Mouse (Mus musculus): ENCODE measurements around the gene Igsf3. TPM values are rescaled to one million over a fixed set of nuclear protein-coding genes. Genes with fewer than 3 reads are reported as not detected.

Igsf3 gene
- total RNA-seq, 2 experiments from 2014 or later: 18.0 to 18.5 TPM

DNA sequence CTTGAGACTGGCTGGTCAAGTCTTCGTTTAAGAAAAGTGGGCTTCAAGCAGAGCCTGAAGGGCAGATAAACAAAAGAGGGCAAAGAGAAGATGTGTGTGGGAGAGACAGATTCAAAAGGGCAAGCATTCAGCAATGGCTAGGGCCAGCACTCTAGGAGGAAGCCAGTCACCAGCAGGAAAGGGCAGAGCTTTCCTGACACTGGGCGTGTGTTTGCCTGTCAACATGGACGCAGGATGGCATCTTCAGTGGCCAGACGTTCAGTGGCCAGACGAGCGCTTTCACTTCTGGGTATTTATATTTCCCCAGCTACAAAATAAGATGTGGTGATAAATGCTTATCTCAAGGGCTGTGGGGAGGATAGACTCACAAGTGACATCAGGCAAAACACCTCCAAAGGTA is 123.0 kb downstream of the Igsf3 start:
- DNase-seq (ENCODE audit: low spot score in 2 of 2): no peak

DNA sequence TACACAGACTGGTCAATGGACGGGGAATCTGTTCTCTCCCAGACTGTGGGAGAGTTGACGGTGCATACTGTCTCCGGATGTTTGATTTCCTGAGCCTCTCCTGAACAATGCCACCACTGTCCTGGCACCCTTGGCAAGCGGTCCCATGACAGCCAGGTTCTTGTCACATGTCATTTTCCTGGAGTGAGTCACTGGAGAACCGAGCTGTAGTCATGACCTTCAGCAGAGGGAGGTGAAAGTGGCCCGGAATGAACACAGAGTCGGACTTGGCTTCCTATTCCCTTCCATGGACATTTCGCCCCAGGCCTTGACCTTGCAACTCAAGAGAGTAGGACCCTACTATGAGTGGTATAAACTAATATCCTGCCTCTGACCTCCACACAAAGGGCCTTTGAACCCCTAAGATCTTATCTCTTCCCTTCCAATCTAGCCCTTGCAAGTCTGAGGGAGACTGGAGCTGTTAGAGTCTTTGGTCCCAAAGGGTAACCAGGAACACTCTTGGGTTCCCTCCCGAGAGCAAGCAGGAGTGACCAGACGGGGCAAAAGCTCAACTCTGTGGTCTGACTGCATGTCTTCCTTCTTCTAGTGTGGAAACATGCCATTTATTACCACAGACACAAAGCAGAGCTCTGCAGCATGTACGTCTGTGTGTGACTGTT is 123.6 kb downstream of the Igsf3 start:
- no peak for DNase-seq (ENCODE audit: low spot score in 2 of 2)

DNA sequence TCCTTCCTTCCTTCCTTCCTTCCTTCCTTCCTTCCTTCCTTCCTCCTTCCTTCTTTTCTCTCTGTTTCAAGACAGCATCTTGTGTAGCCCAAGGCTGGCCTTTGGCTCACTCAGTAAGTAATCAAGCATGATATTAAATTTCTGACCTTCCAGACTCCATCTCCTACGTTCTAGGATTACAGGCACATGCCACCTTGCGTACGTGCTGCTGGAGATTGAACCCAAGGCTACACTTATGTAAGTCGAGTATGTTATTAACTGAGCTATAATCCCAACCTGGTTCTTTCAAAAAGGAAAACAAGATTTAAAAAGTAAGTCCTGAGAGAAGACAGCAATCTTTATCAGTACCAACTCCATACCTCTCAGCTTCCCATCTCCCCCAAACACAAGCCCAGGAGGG is 124.7 kb downstream of the Igsf3 start:
- DNase-seq (ENCODE audit: low spot score in 2 of 2): no peak

DNA sequence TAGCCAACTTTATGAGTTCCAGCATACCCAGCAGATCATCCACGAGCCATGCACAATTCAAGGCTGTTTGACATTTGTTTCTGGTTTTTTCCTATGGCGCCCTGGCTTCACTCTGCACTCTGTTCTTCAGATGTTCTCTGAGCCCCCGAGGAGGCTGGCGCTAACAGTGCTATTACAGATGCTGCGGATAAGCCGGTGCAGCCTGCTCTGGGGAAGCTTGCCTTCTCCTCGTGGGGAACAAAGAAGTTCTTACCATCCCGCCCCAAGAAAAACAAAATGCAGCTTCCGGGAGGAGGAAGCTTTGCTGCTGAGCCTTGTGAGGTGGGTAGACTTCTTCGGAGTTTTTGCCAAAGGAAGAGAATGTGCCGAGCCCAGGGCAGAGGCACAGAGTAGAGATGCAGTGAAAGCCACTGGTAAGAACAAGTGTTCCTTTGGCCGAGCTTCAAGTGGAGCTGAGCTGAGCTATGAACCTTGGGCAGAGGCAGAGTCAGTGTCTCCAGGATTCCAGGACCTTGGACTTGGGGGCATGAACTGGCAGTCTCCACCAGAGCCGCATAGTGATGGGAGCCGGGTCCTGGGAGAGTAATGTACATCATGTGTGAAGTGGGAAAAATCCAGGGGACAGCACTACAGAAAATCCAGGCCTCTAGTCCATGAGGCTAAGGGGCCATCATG is 125.3 kb downstream of the Igsf3 start:
- no peak for DNase-seq (ENCODE audit: low spot score in 2 of 2)

DNA sequence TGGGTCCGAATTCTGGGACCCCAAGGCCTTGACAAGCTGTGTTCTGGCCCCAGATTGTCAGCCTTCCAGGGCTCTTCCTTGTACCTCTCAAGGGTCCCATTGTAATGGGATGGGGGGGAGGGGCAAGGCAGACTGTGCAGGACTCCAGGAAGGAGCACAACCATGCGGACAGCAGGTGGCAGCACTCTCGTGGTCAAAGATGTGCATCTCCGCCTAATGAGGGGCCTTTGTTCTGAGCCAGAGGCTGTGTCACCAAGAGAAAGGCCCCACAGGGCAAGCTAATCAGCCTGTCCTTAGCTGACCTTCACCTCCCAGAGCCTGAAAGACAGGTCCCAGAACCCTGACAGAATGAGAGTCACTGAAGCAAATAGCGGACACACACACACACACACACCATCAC is 129.3 kb downstream of the Igsf3 start:
- peak; percentile 84 to 92 for DNase-seq (ENCODE audit: low spot score in 2 of 2)

- DNase-seq (ENCODE audit: low spot score in 2 of 2): no peak
Observed at GRCm38 (mm10) chr3:101506970-101507702, 130.3 kb downstream of the Igsf3 start.

- DNase-seq (ENCODE audit: low spot score in 2 of 2): no peak
Observed at GRCm38 (mm10) chr3:101507766-101508165, 130.9 kb downstream of the Igsf3 start.

GRCm38 (mm10) chr3:101509707-101510544 is 133.0 kb downstream of the Igsf3 start:
- no peak for DNase-seq (ENCODE audit: low spot score in 2 of 2)

- DNase-seq (ENCODE audit: low spot score in 2 of 2): no peak
Observed at GRCm38 (mm10) chr3:101510632-101511031, 133.7 kb downstream of the Igsf3 start.

Other genes with a start within 250 kb of the Igsf3 start
- not detected for gene Cd2, start 89.1 kb upstream of the Igsf3 start, total RNA-seq (2021)
- gene Atp1a1, start 227.6 kb downstream of the Igsf3 start, total RNA-seq (2021): 1,000 to 10,000 TPM; 1,009 to 1,025 TPM